Comparison of ENCODE assay signal across 19 mouse cellular contexts in the genomic region with DNA sequence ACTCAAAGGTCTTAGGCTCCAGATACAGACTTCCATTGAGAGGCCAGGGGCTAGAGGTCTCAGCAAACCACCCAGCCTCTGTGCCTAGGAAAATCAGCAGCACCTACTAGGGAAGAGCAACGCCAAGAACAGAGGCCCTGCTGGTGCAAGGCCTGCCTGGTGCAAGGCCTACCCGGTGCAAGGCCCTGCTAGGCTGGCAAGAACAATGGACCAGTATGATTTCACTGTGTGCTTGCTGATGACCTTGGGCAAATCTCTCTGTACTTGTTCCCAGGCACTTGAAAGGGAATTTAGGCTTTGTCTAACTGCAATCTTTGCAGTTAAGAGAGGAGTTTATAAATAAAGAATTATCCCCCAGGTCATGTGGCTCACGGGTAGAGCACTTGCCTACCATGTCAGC. TPM values are rescaled to one million over a fixed set of nuclear protein-coding genes. Genes with fewer than 3 reads are reported as not detected.
DNase-seq lines count a peak whose midpoint lies in the region; ATAC-seq and TF ChIP-seq lines count a peak whose summit lies in the region.
"Had no signal": no experiment of that assay in that cellular context is flagged by ENCODE, and none has a peak within 500 bp of the region (broad histone marks: within the 10 kb centered on the region; RNA-seq: fewer than 3 reads in every experiment).

No protein-coding gene starts in this region.

- no peak for TF ChIP-seq CTCF in heart, adult 2 months (IDR thresholded peaks at IDR 0.05)
- TF ChIP-seq CTCF in heart, postnatal 0 days (IDR thresholded peaks at IDR 0.05; ENCODE audit: low read depth), result no peak
- no peak for TF ChIP-seq CTCF in stomach, postnatal 0 days (IDR thresholded peaks at IDR 0.05; ENCODE audit: low read depth)

- no peak overlapping the region for H3K4me2 ChIP-seq in heart, embryonic 11.5 days
- no peak overlapping the region for H3K4me2 ChIP-seq in heart, postnatal 0 days (ENCODE audit: low read depth, low read length)
- no peak overlapping the region for H3K4me2 ChIP-seq in stomach, postnatal 0 days (replicated peaks; ENCODE audit: low read depth)
- H3K4me2 ChIP-seq in hindbrain, embryonic 12.5 days (replicated peaks), result no peak overlapping the region
- H3K4me2 ChIP-seq: embryonic facial prominence, embryonic 12.5 days; hindbrain, embryonic 15.5 days; limb, embryonic 15.5 days; lung, embryonic 14.5 days; midbrain, embryonic 12.5 days; neural tube, embryonic 15.5 days had no signal

- H3K4me1 ChIP-seq in heart, embryonic 11.5 days (ENCODE audit: control insufficient read depth, insufficient read depth, low read length), result peaks cover 21% of the 10 kb centered on the region
- peaks cover 6% of the 10 kb centered on the region for H3K4me1 ChIP-seq in heart, adult 2 months (ENCODE audit: control insufficient read depth, insufficient read depth, low read length)
- peaks cover 18% of the 10 kb centered on the region for H3K4me1 ChIP-seq in heart, postnatal 0 days (ENCODE audit: control insufficient read depth, insufficient read depth)
- peaks cover 7% of the 10 kb centered on the region for H3K4me1 ChIP-seq in limb, embryonic 10.5 days
- H3K4me1 ChIP-seq in stomach, postnatal 0 days (replicated peaks; ENCODE audit: control insufficient read depth, insufficient read depth), result no peaks in the 10 kb centered on the region
- no peaks in the 10 kb centered on the region for H3K4me1 ChIP-seq in hindbrain, embryonic 12.5 days
- H3K4me1 ChIP-seq: hindbrain, embryonic 15.5 days; limb, embryonic 15.5 days; midbrain, embryonic 12.5 days; neural tube, embryonic 15.5 days had no signal

- WGBS in heart, embryonic 11.5 days (ENCODE audit: insufficient replicate concordance), result 56% methylated on average over 3 of the region's 3 CpGs
- 55% methylated on average over 3 of the region's 3 CpGs for WGBS in heart, adult 2 months
- 25% methylated on average over 3 of the region's 3 CpGs for WGBS in heart, postnatal 0 days
- WGBS in limb, embryonic 10.5 days, result 86% methylated on average over 3 of the region's 3 CpGs
- 61% methylated on average over 3 of the region's 3 CpGs for WGBS in stomach, postnatal 0 days
- WGBS in hindbrain, embryonic 12.5 days, result 66% methylated on average over 3 of the region's 3 CpGs

- ATAC-seq in heart, embryonic 11.5 days (replicated peaks; ENCODE audit: insufficient number of reproducible peaks, low FRiP score, low TSS enrichment), result no peak
- peak; percentile 68 for ATAC-seq in heart, postnatal 0 days (ENCODE audit: insufficient read depth, low read depth)
- ATAC-seq in stomach, postnatal 0 days (ENCODE audit: low FRiP score, low TSS enrichment), result no peak
- ATAC-seq in hindbrain, embryonic 12.5 days (ENCODE audit: low FRiP score), result no peak

- no peak for TF ChIP-seq POLR2A in heart, adult 2 months (IDR thresholded peaks at IDR 0.05; ENCODE audit: insufficient read depth, low read depth, low read length)

- no peak for TF ChIP-seq EP300 in heart, adult 2 months (IDR thresholded peaks at IDR 0.05; ENCODE audit: insufficient read depth, low read depth, low read length)
- TF ChIP-seq EP300 in heart, postnatal 0 days (IDR thresholded peaks at IDR 0.05; ENCODE audit: low read depth), result no peak
- TF ChIP-seq EP300 in stomach, postnatal 0 days (optimal IDR thresholded peaks at IDR 0.05), result no peak

- 0 out of 2 replicates have a peak overlapping the region, but pooled peaks have one; percentile 40 for H3K9ac ChIP-seq in heart, embryonic 11.5 days (ENCODE audit: low read depth, low read length)
- H3K9ac ChIP-seq in heart, adult 2 months (ENCODE audit: low read depth, low read length), result no peak overlapping the region
- no peak overlapping the region for H3K9ac ChIP-seq in heart, postnatal 0 days (replicated peaks; ENCODE audit: low read depth, low read length)
- H3K9ac ChIP-seq in stomach, postnatal 0 days (ENCODE audit: low read length), result no peak overlapping the region
- H3K9ac ChIP-seq in hindbrain, embryonic 12.5 days, result no peak overlapping the region
- H3K9ac ChIP-seq: embryonic facial prominence, embryonic 12.5 days; hindbrain, embryonic 15.5 days; limb, embryonic 15.5 days; liver, embryonic 14.5 days; lung, embryonic 14.5 days; midbrain, embryonic 12.5 days; neural tube, embryonic 15.5 days had no signal

- intact Hi-C loops in heart, adult 2 months (cut with DNase I), result loop anchor here (5.0 to 10.0 kb wide), 2 partner anchors 408 to 495 kb away; a partner anchor contains a TSS
- intact Hi-C loops in heart, postnatal 25 days (cut with DNase I), result loop anchor here (2.0 to 10.0 kb wide), 2 partner anchors 262 to 408 kb away; a partner anchor contains a TSS

- no peak for DNase-seq in heart, adult 2 months
- DNase-seq in heart, postnatal 0 days (ENCODE audit: low spot score), result peak; percentile 45
- no peak for DNase-seq in heart, postnatal 25 days (ENCODE audit: low spot score)
- DNase-seq in limb, embryonic 10.5 days (ENCODE audit: low spot score), result peak; percentile 24
- no peak for DNase-seq in stomach, postnatal 0 days (ENCODE audit: low spot score)
- DNase-seq: cerebellum, adult 2 months; cerebellum, postnatal 25 days; gastrocnemius, postnatal 25 days; lung, embryonic 14.5 days; thymus, postnatal 25 days had no signal

- H3K36me3 ChIP-seq in heart, embryonic 11.5 days (ENCODE audit: control insufficient read depth, insufficient read depth, low read length), result 0 out of 2 replicates have a peak, but pooled peaks cover 2% of the 10 kb centered on the region
- no peaks in the 10 kb centered on the region for H3K36me3 ChIP-seq in heart, adult 2 months (ENCODE audit: control insufficient read depth, insufficient read depth, low read length)
- H3K36me3 ChIP-seq in heart, postnatal 0 days (replicated peaks; ENCODE audit: control insufficient read depth, insufficient read depth, low read length), result 0 out of 2 replicates have a peak, but pooled peaks cover 5% of the 10 kb centered on the region
- H3K36me3 ChIP-seq in limb, embryonic 10.5 days, result no peaks in the 10 kb centered on the region
- H3K36me3 ChIP-seq in stomach, postnatal 0 days (ENCODE audit: control insufficient read depth, insufficient read depth, low read length), result no peaks in the 10 kb centered on the region
- H3K36me3 ChIP-seq in hindbrain, embryonic 12.5 days, result no peaks in the 10 kb centered on the region
- H3K36me3 ChIP-seq: embryonic facial prominence, embryonic 12.5 days; hindbrain, embryonic 15.5 days; limb, embryonic 15.5 days; midbrain, embryonic 12.5 days; neural tube, embryonic 15.5 days had no signal

- H3K9me3 ChIP-seq in heart, embryonic 11.5 days (replicated peaks; ENCODE audit: control insufficient read depth, low read length), result no peaks in the 10 kb centered on the region
- no peaks in the 10 kb centered on the region for H3K9me3 ChIP-seq in heart, postnatal 0 days (replicated peaks; ENCODE audit: control insufficient read depth, low read length)
- no peaks in the 10 kb centered on the region for H3K9me3 ChIP-seq in limb, embryonic 10.5 days (replicated peaks)
- no peaks in the 10 kb centered on the region for H3K9me3 ChIP-seq in stomach, postnatal 0 days (ENCODE audit: control insufficient read depth, low read length)
- no peaks in the 10 kb centered on the region for H3K9me3 ChIP-seq in hindbrain, embryonic 12.5 days (replicated peaks)
- H3K9me3 ChIP-seq: embryonic facial prominence, embryonic 12.5 days; hindbrain, embryonic 15.5 days; limb, embryonic 15.5 days; midbrain, embryonic 12.5 days; neural tube, embryonic 15.5 days had no signal

- H3K27me3 ChIP-seq in heart, embryonic 11.5 days (ENCODE audit: control insufficient read depth, insufficient read depth, low read length), result no peaks in the 10 kb centered on the region
- no peaks in the 10 kb centered on the region for H3K27me3 ChIP-seq in heart, adult 2 months (ENCODE audit: control insufficient read depth, insufficient read depth, low read length)
- H3K27me3 ChIP-seq in heart, postnatal 0 days (ENCODE audit: control insufficient read depth, insufficient read depth, low read length), result no peaks in the 10 kb centered on the region
- H3K27me3 ChIP-seq in limb, embryonic 10.5 days (ENCODE audit: low read depth, poor library complexity, severe bottlenecking), result no peaks in the 10 kb centered on the region
- no peaks in the 10 kb centered on the region for H3K27me3 ChIP-seq in stomach, postnatal 0 days (ENCODE audit: control insufficient read depth, insufficient read depth, low read length)
- no peaks in the 10 kb centered on the region for H3K27me3 ChIP-seq in hindbrain, embryonic 12.5 days
- H3K27me3 ChIP-seq: embryonic facial prominence, embryonic 12.5 days; hindbrain, embryonic 15.5 days; limb, embryonic 15.5 days; midbrain, embryonic 12.5 days; neural tube, embryonic 15.5 days had no signal

- no peaks in the 10 kb centered on the region for H3K79me2 ChIP-seq in heart, adult 2 months (replicated peaks; ENCODE audit: control insufficient read depth, insufficient read depth, low read length)

- peak overlapping the region; percentile 64 for H3K27ac ChIP-seq in heart, embryonic 11.5 days (ENCODE audit: low read depth, low read length)
- no peak overlapping the region; the same call in 1 of the 2 replicates for H3K27ac ChIP-seq in heart, adult 2 months
- peak overlapping the region; percentile 80 for H3K27ac ChIP-seq in heart, postnatal 0 days (ENCODE audit: low read depth)
- no peak overlapping the region for H3K27ac ChIP-seq in limb, embryonic 10.5 days
- 0 out of 2 replicates have a peak overlapping the region, but pooled peaks have one; percentile 20 for H3K27ac ChIP-seq in stomach, postnatal 0 days (replicated peaks)
- no peak overlapping the region for H3K27ac ChIP-seq in hindbrain, embryonic 12.5 days
- H3K27ac ChIP-seq: embryonic facial prominence, embryonic 12.5 days; hindbrain, embryonic 15.5 days; limb, embryonic 15.5 days; liver, embryonic 14.5 days; midbrain, embryonic 12.5 days; neural tube, embryonic 15.5 days had no signal

- no peak overlapping the region for H3K4me3 ChIP-seq in heart, embryonic 11.5 days (ENCODE audit: low read depth, low read length)
- H3K4me3 ChIP-seq in heart, adult 2 months, result no peak overlapping the region
- H3K4me3 ChIP-seq in heart, postnatal 0 days (ENCODE audit: low read depth, low read length), result no peak overlapping the region
- no peak overlapping the region for H3K4me3 ChIP-seq in limb, embryonic 10.5 days
- H3K4me3 ChIP-seq in stomach, postnatal 0 days (ENCODE audit: low read depth, low read length), result no peak overlapping the region
- no peak overlapping the region for H3K4me3 ChIP-seq in hindbrain, embryonic 12.5 days
- H3K4me3 ChIP-seq: embryonic facial prominence, embryonic 12.5 days; hindbrain, embryonic 15.5 days; limb, embryonic 15.5 days; midbrain, embryonic 12.5 days; neural tube, embryonic 15.5 days had no signal

RNA-seq across cellular contexts. Expression of a gene that starts 30.4 kb away (rescaled TPM):
- 51.3 and 58.0 TPM in 2 replicates for polyA plus RNA-seq in heart, embryonic 11.5 days (2014; fragmentation: Nextera tagmentation; extraction: Ambion mirVana)
- total RNA-seq in heart, adult 2 months (2021), result 100 to 1,000 TPM; 359 to 430 TPM
- polyA plus RNA-seq in heart, adult 2 months (2012; rRNA removed), result 163 and 284 TPM in 2 replicates
- 196 and 240 TPM in 2 replicates for total RNA-seq in heart, postnatal 0 days (2014; rRNA removed; ENCODE audit: low replicate concordance)
- 301 and 341 TPM in 2 replicates for polyA plus RNA-seq in heart, postnatal 0 days (2015; fragmentation: Nextera tagmentation; extraction: Ambion mirVana)
- total RNA-seq in heart, postnatal 25 days (2021), result 100 to 1,000 TPM; 381 to 383 TPM
- polyA plus RNA-seq in limb, embryonic 10.5 days (2016; fragmentation: Nextera tagmentation; extraction: Ambion mirVana), result 4.7 and 5.8 TPM in 2 replicates
- 21.9 and 25.7 TPM in 2 replicates for polyA plus RNA-seq in stomach, postnatal 0 days (2015; fragmentation: Nextera tagmentation; extraction: Ambion mirVana)
- polyA plus RNA-seq in hindbrain, embryonic 12.5 days (2016; fragmentation: Nextera tagmentation; extraction: Ambion mirVana), result 5.5 and 6.6 TPM in 2 replicates
- total RNA-seq: MEL had no signal

Comparison
In these comparisons a context has a peak if more than half of its experiments do, and no peak if none do; other contexts are left out.
1. H3K27ac ChIP-seq: peak in heart, embryonic 11.5 days (single experiment), heart, postnatal 0 days (single experiment) and stomach, postnatal 0 days (single experiment); none in heart, adult 2 months (single experiment), limb, embryonic 10.5 days (single experiment) and hindbrain, embryonic 12.5 days (single experiment).
2. DNase-seq: peak in heart, postnatal 0 days (single experiment) and limb, embryonic 10.5 days (single experiment); none in heart, adult 2 months (0 of 2), heart, postnatal 25 days (single experiment) and stomach, postnatal 0 days (single experiment).